Mouse (Mus musculus) lung, adult 2 months (tissue): ENCODE results near the gene Atp2c2.

ENCODE experiments used
- CTCF ChIP-seq: fragments of 200-500 bp; IDR thresholded peaks from 2 replicates; pipeline ENCODE4 v1.5.1; 2011; ENCODE audit warnings: mild to moderate bottlenecking, low read length, control low read depth; ENCODE audit not compliant: insufficient read depth
- POLR2A ChIP-seq: fragments of 200-500 bp; IDR thresholded peaks from 2 replicates; pipeline ENCODE4 v1.6.1; 2011; ENCODE audit warnings: low read depth, mild to moderate bottlenecking, control low read depth, low read length, borderline replicate concordance; ENCODE audit errors: extremely low read depth

GRCm38 (mm10) chr8:119788607-119789381 is 89.0 kb downstream of the Atp2c2 start:
- TF ChIP-seq CTCF: no peak
- TF ChIP-seq POLR2A: no peak
